Mouse (Mus musculus) left cerebral cortex, adult 9 months (tissue): Measurements from ENCODE around the gene Wbp1.

Experiments used
- DNase-seq, 2 experiments: peaks; one replicate each; pipeline ENCODE4 v3.0.0; 2022; ENCODE audit warnings: low spot score in 2 of 2

Wbp1 gene

GRCm38 (mm10) chr6:83140044-83140443 lies 18.7 kb upstream of the Wbp1 start:
- DNase-seq, result no peak

GRCm38 (mm10) chr6:83138056-83138455 lies 16.7 kb upstream of the Wbp1 start:
- DNase-seq, result no peak

GRCm38 (mm10) chr6:83137576-83137950 lies 16.2 kb upstream of the Wbp1 start:
- DNase-seq, result peak; percentile 69 to 79

- no peak for DNase-seq
Observed at GRCm38 (mm10) chr6:83136881-83137575, 15.7 kb upstream of the Wbp1 start.

- no peak for DNase-seq
Observed at GRCm38 (mm10) chr6:83136291-83136880, 15.0 kb upstream of the Wbp1 start.

- no peak for DNase-seq
Observed at GRCm38 (mm10) chr6:83135571-83136161, 14.3 kb upstream of the Wbp1 start.

GRCm38 (mm10) chr6:83134951-83135513 lies 13.7 kb upstream of the Wbp1 start, which contains the start of gene Rtkn:
TSS of gene Rtkn (plus strand) at chr6:83135463.
- no peak for DNase-seq

- no peak for DNase-seq
Observed at GRCm38 (mm10) chr6:83134226-83134625, 12.9 kb upstream of the Wbp1 start.

- no peak for DNase-seq
Observed at GRCm38 (mm10) chr6:83132176-83132919, 11.0 kb upstream of the Wbp1 start.

GRCm38 (mm10) chr6:83131469-83132034 lies 10.2 kb upstream of the Wbp1 start:
- DNase-seq, result no peak

GRCm38 (mm10) chr6:83127419-83127818 lies 6.1 kb upstream of the Wbp1 start:
- no peak for DNase-seq

GRCm38 (mm10) chr6:83125331-83125730 lies 4.0 kb upstream of the Wbp1 start, which contains the start of gene Ino80b:
TSS of gene Ino80b (minus strand) at chr6:83125431.
- DNase-seq, result no peak

- DNase-seq, result peak; percentile 84 to 92
Observed at GRCm38 (mm10) chr6:83124851-83125312, 3.5 kb upstream of the Wbp1 start.

- no peak for DNase-seq
Observed at GRCm38 (mm10) chr6:83122961-83123360, 1.6 kb upstream of the Wbp1 start.

- no peak for DNase-seq
Observed at GRCm38 (mm10) chr6:83121863-83122710, 728 bp upstream of the Wbp1 start.

- no peak for DNase-seq
Observed at GRCm38 (mm10) chr6:83119734-83120051, 1.7 kb downstream of the Wbp1 start.

- no peak for DNase-seq
Observed at GRCm38 (mm10) chr6:83118825-83119733, 2.3 kb downstream of the Wbp1 start.

GRCm38 (mm10) chr6:83118369-83118768 lies 3.0 kb downstream of the Wbp1 start:
- no peak for DNase-seq

- DNase-seq, result no peak
Observed at GRCm38 (mm10) chr6:83117616-83118015, 3.7 kb downstream of the Wbp1 start.

GRCm38 (mm10) chr6:83117165-83117438 lies 4.3 kb downstream of the Wbp1 start:
- no peak for DNase-seq
